Mouse (Mus musculus) stomach, postnatal 0 days (tissue): Measurements from ENCODE around the gene Gm49391. TPM values are rescaled to one million over a fixed set of nuclear protein-coding genes. Genes with fewer than 3 reads are reported as not detected.
"Not testable (repeated sequence)": the region's sequence is repeated elsewhere in the genome, so short reads cannot be mapped to it uniquely, and the experiment has no call there.

Experiments
- ATAC-seq: fragments of 200-750 bp; cut with Nextera tagmentation; 2 replicates; pipeline ENCODE4 v1.8.0; 2017; ENCODE audit not compliant: low FRiP score, low TSS enrichment
- DNase-seq: peaks from one replicate; pipeline ENCODE4 v3.0.0-alpha.2; 2016; ENCODE audit warnings: low spot score
- H3K27ac ChIP-seq: fragments of 300-500 bp; sonication (generic); replicated peaks from 2 replicates; pipeline ENCODE4 v1.5.1; 2014; ENCODE audit warnings: mild to moderate bottlenecking, control low read depth
- H3K27me3 ChIP-seq: fragments of 300-500 bp; sonication (generic); 2 replicates; pipeline ENCODE4 v1.6.1; 2014; ENCODE audit warnings: low read length; ENCODE audit not compliant: control insufficient read depth, insufficient read depth
- H3K36me3 ChIP-seq: fragments of 300-500 bp; sonication (generic); 2 replicates; pipeline ENCODE4 v1.6.1; 2014; ENCODE audit warnings: low read length, mixed read lengths; ENCODE audit not compliant: control insufficient read depth, insufficient read depth
- H3K4me1 ChIP-seq: fragments of 300-500 bp; sonication (generic); replicated peaks from 2 replicates; pipeline ENCODE4 v1.6.1; 2014; ENCODE audit warnings: antibody characterized with exemption; ENCODE audit not compliant: control insufficient read depth, insufficient read depth
- H3K4me2 ChIP-seq: fragments of 300-500 bp; sonication (generic); replicated peaks from 2 replicates; pipeline ENCODE4 v1.6.1; 2014; ENCODE audit warnings: low read depth, mild to moderate bottlenecking, control low read depth, moderate library complexity
- H3K4me3 ChIP-seq: fragments of 300-500 bp; sonication (generic); 2 replicates; pipeline ENCODE4 v1.5.1; 2014; ENCODE audit warnings: low read depth, low read length, control low read depth
- H3K9ac ChIP-seq: fragments of 300-500 bp; sonication (generic); 2 replicates; pipeline ENCODE4 v1.6.1; 2014; ENCODE audit warnings: mild to moderate bottlenecking, low read length, control low read depth, mixed read lengths
- H3K9me3 ChIP-seq: fragments of 300-500 bp; sonication (generic); 2 replicates; pipeline ENCODE4 v1.6.1; 2016; ENCODE audit warnings: low read length; ENCODE audit not compliant: control insufficient read depth
- CTCF ChIP-seq: IDR thresholded peaks from 2 replicates; pipeline ENCODE4 v1.5.1; 2016; ENCODE audit warnings: antibody characterized with exemption, low read depth, mild to moderate bottlenecking, moderate library complexity
- EP300 ChIP-seq: optimal IDR thresholded peaks from 2 replicates; pipeline ENCODE3; 2016; ENCODE audit warnings: antibody characterized with exemption
- WGBS: fragments of 180-500 bp; shearing (Covaris S2); extraction: QIAGEN DNeasy Blood & Tissue Kit; methylation state at CpG from one replicate; pipeline ENCODE4 v1.1.7; 2014; 5-methylcytosine and 5-hydroxymethylcytosine counted together
- polyA plus RNA-seq: library from polyadenylated mRNA; unstranded; fragments of >200 nt; fragmentation: Nextera tagmentation; extraction: Ambion mirVana; gene quantifications from 2 replicates; pipeline ENCODE4 v1.2.1, GENCODE M21; 2015

Gene Gm49391
- polyA plus RNA-seq, 1 experiment from 2014 or later: 2.4 TPM

DNA sequence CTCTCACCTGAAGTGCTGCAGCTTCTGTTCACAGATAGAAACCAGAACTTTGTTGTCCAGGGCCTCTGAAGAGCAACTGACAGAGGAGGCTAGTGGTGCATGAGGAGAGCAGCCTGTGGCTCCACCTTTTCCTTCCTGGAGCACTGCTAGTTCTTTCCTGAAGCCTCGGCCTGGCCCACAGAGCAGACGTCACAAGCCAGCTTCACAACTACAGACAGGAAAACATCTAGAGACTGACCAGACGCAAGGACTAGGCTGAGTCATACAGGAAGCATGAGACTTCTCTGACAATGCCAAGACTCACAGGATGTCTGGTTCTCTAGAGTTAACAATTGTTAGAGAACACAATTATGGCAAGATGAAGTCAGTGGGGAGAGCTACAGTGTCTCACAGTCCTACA lies 39.0 kb downstream of the Gm49391 start, which contains the start of gene Ctla2b:
Gene Ctla2b (minus strand): TSS at position 120 of the 400 bp plus-strand sequence.
- 41% methylated on average over 3 of the region's 3 CpGs for WGBS
- no peaks in the 10 kb centered on the region for H3K27me3 ChIP-seq
- H3K9ac ChIP-seq: no peak within 1 kb of the TSS
- no peaks in the 10 kb centered on the region for H3K4me1 ChIP-seq
- no peaks in the 10 kb centered on the region for H3K36me3 ChIP-seq
- no peak within 1 kb of the TSS for H3K4me3 ChIP-seq
- no peaks in the 10 kb centered on the region for H3K9me3 ChIP-seq
- peak; percentile 57; the same call in 1 of the 2 replicates for ATAC-seq
- TF ChIP-seq EP300 (no peak), CTCF (no peak)
- no peak within 1 kb of the TSS for H3K27ac ChIP-seq
- no peak for DNase-seq
- H3K4me2 ChIP-seq: no peak within 1 kb of the TSS

DNA sequence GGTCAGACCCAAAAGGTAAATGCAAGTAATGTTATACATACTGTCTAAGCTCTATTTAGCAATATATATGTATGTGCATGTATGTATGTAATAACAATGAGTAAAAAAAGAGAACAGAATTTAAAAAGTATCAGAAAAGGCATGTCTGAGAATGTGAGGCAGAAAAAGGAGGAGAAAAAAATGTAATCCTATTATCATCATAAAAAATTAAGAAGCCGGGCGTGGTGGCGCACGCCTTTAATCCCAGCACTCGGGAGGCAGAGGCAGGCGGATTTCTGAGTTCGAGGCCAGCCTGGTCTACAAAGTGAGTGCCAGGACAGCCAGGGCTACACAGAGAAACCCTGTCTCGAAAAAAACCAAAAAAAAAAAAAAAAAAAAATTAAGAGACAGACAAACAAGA lies 39.6 kb downstream of the Gm49391 start, which contains the start of gene Gm49392:
Gene Gm49392 (minus strand): TSS at position 101 of the 400 bp plus-strand sequence.
- 97% methylated on average over 6 of the region's 8 CpGs for WGBS
- not testable (repeated sequence) for H3K9ac ChIP-seq, DNase-seq, H3K4me3 ChIP-seq, H3K36me3 ChIP-seq, H3K9me3 ChIP-seq, ATAC-seq, H3K27me3 ChIP-seq, H3K4me1 ChIP-seq, H3K4me2 ChIP-seq, H3K27ac ChIP-seq

DNA sequence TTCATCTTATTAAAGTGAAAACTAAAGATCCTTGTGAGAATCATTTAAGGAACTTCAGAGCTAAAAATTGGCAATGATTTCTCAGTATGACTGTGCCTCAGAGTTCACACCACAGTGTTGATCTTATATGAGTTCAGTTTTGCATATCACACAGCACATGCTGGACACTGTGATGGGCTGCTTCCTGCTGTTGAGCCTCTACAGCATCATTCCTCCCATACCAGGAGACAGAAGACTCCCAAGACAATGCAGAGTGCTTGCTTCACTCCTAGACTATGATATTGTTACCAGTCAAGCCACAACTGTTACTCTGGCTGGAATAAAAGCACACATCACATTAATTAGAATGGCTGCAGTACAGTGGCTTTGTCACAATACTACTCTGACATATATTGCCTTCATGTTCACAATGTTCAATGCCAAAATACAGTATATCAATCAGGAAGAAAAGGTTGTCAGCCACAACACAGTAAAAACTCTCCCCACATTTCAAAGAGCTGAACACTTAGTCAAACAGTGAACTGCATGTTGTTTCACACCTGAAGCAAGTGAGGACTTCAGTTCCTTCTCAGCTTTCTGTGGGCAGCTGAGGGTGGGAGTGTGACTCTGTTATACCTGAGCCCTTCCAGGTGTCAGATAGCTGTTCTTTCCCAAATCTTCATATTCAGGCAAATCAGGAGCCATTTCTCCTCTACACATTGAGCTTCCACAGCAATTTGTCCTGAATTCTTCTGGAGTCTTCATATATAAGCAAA lies 40.8 kb downstream of the Gm49391 start:
- no peaks in the 10 kb centered on the region for H3K27me3 ChIP-seq
- TF ChIP-seq EP300 (no peak), CTCF (no peak)
- H3K4me3 ChIP-seq: no peak overlapping the region
- no peak for DNase-seq
- no peak overlapping the region for H3K4me2 ChIP-seq
- no peaks in the 10 kb centered on the region for H3K9me3 ChIP-seq
- no peak for ATAC-seq
- H3K4me1 ChIP-seq: no peaks in the 10 kb centered on the region
- H3K27ac ChIP-seq: no peak overlapping the region
- no peaks in the 10 kb centered on the region for H3K36me3 ChIP-seq
- H3K9ac ChIP-seq: no peak overlapping the region

DNA sequence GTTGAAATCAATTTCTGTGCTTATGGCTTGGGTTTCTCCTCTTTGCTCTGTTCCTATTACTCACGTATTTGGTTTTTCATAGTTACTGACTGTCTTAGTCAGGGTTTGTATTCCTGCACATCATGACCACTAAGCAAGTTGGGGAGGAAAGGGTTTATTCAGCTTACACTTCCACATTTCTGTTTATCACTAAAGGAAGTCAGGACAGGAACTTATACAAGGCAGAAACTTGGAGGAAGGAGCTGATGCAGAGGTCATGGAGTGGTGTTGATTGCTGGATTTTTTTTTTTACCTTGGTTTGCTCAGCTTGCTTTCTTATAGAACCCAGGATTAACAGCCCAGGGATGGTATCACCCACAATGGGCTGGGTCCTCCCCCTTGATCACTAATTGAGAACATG lies 44.1 kb downstream of the Gm49391 start:
- no peak overlapping the region for H3K4me2 ChIP-seq
- H3K27ac ChIP-seq: no peak overlapping the region
- DNase-seq: no peak
- no peak overlapping the region for H3K9ac ChIP-seq
- TF ChIP-seq EP300: no peak
- no peak for TF ChIP-seq CTCF
- no peak for ATAC-seq
- no peak overlapping the region for H3K4me3 ChIP-seq
- H3K27me3 ChIP-seq: no peaks in the 10 kb centered on the region
- no peaks in the 10 kb centered on the region for H3K9me3 ChIP-seq
- no peaks in the 10 kb centered on the region for H3K4me1 ChIP-seq
- H3K36me3 ChIP-seq: no peaks in the 10 kb centered on the region
- 83% methylated on average over 1 of the region's 1 CpGs for WGBS

DNA sequence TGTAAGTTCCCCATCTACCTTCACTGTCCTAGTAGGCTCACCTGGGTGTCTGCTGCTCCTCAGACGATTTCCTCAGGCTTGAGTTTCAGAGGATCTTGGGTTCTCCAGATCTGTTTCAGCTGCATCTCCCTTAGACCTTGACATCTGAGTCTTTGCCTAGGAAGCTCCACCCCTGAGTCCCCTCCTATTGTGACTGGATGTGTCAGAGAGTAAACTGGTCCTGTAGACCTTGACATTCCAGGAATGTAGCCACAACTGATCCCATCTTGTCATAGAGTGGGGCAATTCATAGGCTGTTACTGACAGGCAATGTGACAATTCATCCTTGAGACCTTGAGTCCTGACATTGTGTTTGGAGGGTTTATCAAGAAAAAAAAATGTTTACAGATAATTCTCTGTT lies 72.1 kb downstream of the Gm49391 start, which contains the start of gene 4930486L24Rik:
Gene 4930486L24Rik (minus strand): TSS at position 195 of the 400 bp plus-strand sequence.
- no peak for DNase-seq
- no peaks in the 10 kb centered on the region for H3K36me3 ChIP-seq
- no peaks in the 10 kb centered on the region for H3K9me3 ChIP-seq
- H3K4me3 ChIP-seq: no peak within 1 kb of the TSS
- H3K4me2 ChIP-seq: no peak within 1 kb of the TSS
- no peaks in the 10 kb centered on the region for H3K4me1 ChIP-seq
- no peak for ATAC-seq
- H3K27ac ChIP-seq: no peak within 1 kb of the TSS
- no peak within 1 kb of the TSS for H3K9ac ChIP-seq
- WGBS: 50% methylated on average over 1 of the region's 1 CpGs
- TF ChIP-seq EP300 (no peak), CTCF (no peak)
- H3K27me3 ChIP-seq: no peaks in the 10 kb centered on the region

DNA sequence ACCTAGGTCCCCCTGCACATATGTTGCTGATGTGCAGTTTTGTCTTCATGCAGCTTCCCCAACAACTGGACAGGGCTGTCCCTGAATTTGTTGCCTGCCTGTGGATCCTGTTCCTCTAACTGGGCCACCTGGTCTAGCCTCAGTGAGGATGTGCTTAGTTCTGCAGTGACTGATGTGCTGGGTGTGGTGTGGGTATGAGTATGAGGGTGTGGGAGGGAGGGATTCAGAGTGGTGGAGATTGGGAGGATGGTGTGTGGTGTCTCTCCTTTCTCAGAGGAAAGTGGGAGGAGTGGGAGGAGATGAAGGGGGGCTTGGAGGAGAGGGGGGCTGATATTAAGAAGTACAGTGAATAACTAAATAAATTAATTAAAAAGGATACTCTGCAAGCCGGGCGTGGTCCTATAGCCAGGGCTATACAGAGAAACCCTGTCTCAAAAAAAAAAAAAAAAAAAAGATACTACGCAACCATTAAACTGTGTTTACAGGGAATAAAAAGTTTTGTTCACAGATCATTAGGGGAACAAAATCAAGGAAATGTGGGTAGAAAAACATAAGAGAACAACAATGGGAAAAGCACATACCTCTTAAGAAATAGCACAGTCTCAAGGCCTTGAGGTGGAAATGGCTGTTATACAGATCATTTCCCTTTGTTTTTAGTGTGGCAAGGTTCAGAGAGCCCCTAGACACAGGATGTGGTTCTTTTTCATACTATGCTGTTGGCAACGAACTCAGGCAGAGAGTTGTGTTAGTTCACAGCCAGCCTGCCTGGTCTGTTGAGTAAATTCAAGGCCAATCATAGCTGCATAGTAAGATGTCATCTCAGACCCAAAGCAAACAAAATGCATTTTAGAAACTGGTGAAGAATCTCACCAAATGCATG lies 87.9 kb downstream of the Gm49391 start:
- H3K27ac ChIP-seq: peak overlapping the region; percentile 63; the same call in 1 of the 2 replicates
- H3K9me3 ChIP-seq: no peaks in the 10 kb centered on the region
- H3K27me3 ChIP-seq: no peaks in the 10 kb centered on the region
- no peak for DNase-seq
- TF ChIP-seq EP300 (no peak), CTCF (no peak)
- H3K4me1 ChIP-seq: no peaks in the 10 kb centered on the region
- H3K36me3 ChIP-seq: no peaks in the 10 kb centered on the region
- H3K4me3 ChIP-seq: no peak overlapping the region
- no peak overlapping the region for H3K9ac ChIP-seq
- ATAC-seq: no peak
- H3K4me2 ChIP-seq: no peak overlapping the region
- 74% methylated on average over 4 of the region's 4 CpGs for WGBS

Other genes starting within 250 kb of the Gm49391 start
- not detected in 2 replicates for gene BC051665, start 150.2 kb downstream of the Gm49391 start, polyA plus RNA-seq
- gene Ctsll3, start 133.7 kb downstream of the Gm49391 start, polyA plus RNA-seq: 0.82 and 0.90 TPM in 2 replicates
- 0.27 TPM in 1 of 2 replicates, not detected in the other for gene 4930486L24Rik, start 72.1 kb downstream of the Gm49391 start, polyA plus RNA-seq
- gene Gm49392, start 39.7 kb downstream of the Gm49391 start, polyA plus RNA-seq: 0.15 TPM in 1 of 2 replicates, not detected in the other
- gene Ctla2b, start 39.1 kb downstream of the Gm49391 start, polyA plus RNA-seq: 2.0 and 3.0 TPM in 2 replicates
- gene Tpbpb, start 31.7 kb downstream of the Gm49391 start, polyA plus RNA-seq: not detected in 2 replicates
- gene Gm49393, start 981 bp downstream of the Gm49391 start, polyA plus RNA-seq: 0.41 TPM in 1 of 2 replicates, not detected in the other
- gene Ctla2a, start 54 bp upstream of the Gm49391 start, polyA plus RNA-seq: 20.6 and 23.6 TPM in 2 replicates
- gene Tpbpa, start 5.4 kb upstream of the Gm49391 start, polyA plus RNA-seq: not detected in 2 replicates
- gene Ctsj, start 69.4 kb upstream of the Gm49391 start, polyA plus RNA-seq: not detected in 2 replicates
- not detected in 2 replicates for gene Ctsq, start 104.1 kb upstream of the Gm49391 start, polyA plus RNA-seq
- not detected in 2 replicates for gene Ctsr, start 227.7 kb upstream of the Gm49391 start, polyA plus RNA-seq